Mouse (Mus musculus): ENCODE data around the gene Crocc2.

Gene Crocc2

DNA sequence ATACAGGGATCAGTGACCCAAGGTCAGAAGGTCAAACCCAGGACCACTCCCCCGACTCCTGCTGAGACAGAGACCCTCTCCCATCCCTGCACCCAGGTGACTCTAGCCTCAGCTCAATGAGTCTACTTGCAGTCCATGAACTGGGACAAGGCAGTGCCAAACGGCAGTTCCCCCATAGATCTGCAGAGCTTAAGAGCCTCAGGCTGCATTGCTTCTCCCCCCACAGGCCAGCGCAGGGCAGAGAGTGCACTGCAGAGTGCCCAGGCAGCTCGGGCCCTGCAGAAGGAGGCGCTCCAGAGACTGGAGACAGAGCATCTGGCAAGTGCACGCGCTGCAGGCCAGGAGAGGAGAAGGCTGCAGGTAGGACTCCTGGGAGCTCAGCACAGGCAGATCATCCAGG is 49.0 kb downstream of the Crocc2 start:
- no peak for DNase-seq

GRCm38 (mm10) chr1:93220776-93221175 is 52.3 kb downstream of the Crocc2 start:
- no peak for DNase-seq

DNA sequence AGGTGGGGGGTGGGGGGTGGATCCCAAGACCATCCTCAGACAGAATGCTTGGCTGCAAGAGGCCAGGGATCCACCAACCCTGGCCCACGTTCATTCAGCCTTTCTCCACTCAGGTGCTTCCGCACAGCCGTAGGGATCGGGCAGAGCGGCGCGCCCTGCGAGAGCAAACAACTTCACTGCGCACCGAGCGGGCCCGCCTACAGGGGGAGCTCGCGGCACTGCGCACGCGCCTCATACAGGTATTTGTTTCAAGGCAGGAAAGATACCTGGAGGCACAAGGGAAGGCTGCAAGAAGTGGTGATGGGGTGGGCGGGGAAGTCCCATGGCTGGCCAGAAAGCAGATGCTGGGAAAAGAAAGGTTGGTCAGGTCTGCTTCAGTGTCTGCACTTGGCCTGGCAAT is 55.4 kb downstream of the Crocc2 start:
- DNase-seq, result peak; percentile 77 to 81

DNA sequence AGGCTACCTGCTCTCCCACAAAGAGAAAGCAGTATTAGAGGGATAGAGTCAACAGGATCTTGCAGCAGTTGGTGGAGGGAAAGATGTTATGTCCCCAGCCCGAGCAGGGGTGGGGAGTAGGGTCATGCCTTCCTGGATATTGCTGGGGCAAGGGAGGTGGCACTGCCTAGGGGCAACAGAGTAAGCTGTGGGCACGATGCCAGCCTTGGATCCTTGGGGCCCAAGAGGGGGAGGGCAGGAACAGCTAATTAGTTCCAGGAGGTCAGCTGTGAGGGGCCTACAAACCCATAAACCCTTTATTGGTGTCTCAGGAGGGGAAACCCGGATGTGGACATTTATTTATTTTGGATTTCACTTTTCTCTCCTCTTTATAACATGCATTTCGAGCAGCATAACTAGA is 56.7 kb downstream of the Crocc2 start:
- peak; percentile 62 to 65 for DNase-seq

DNA sequence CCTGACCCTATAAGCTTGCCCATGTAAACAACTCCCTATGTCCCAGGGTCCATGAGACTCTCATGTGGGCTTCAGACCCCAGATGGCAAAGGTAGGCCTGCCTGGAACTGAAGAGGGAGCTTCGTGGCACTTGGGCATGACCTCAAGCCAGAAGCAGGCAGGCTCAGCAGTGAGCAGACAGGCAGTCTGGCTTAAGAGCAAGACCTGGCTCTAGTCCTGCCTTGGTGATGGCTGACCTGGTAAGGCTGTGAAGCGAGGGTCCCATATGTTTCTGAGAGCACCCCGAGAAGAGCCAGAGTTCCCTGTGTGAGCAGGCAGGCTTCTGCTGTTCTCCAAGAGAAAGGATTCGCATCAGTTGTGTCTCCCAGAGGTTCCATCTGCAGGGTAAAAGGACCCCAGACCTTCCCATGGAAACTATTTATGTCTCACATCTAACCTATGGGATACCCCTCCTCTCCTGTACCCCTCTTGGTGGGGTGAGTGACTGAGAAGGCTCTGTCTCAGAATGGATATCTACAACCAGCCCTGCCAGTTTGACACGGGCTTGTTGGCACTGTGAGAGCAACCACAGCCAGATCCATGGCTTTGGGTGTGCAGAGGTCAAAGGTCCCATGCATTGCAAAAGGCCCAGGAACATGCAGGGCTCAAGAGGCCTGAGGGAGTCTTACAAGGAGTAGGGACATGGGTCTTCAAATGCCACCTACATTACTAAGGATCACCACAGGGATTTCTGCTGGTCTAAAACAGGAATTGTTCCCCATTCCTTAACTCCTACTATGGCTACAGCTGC is 57.4 kb downstream of the Crocc2 start:
- DNase-seq, result no peak

- no peak for DNase-seq
Observed at GRCm38 (mm10) chr1:93227303-93227975, 58.9 kb downstream of the Crocc2 start.

DNA sequence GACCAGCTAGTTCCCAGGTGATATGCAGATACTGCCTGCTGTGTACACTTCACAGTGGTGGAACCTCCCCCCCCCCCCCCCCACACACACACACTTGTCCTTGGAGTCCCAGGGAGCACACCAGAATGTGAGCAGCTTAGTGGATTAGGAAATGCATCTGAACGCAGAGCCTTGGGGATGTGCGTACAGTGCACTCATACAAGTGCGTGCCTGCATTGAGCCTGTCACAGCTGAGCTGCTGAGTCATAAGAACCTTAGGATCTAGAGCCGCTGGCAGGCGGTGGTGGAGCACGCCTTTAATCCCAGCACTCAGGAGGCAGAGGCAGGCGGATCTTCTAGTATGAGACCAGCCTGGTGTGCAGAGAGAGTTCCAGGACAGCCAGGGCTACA is 59.4 kb downstream of the Crocc2 start:
- DNase-seq, result no peak

DNA sequence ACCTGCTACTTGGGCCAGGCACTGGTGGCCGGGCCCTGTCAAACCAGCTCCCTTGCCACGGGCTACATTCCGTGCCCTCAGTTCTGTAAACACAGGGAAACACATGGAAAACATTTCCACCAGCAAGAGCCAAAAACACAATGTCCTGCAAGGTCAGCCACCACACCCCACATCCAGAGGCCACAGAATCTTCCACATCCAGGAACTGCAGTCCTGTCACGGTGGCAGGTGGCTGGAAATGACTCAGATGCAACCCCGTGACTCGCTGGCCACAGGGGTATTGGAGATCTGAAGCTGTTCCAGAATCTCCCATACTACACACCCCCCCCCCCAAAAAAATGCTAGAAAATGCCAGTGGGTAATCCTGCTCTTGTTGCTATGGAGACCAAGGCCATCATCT is 60.7 kb downstream of the Crocc2 start:
- no peak for DNase-seq

- no peak for DNase-seq
Observed at GRCm38 (mm10) chr1:93229626-93230025, 61.1 kb downstream of the Crocc2 start.

GRCm38 (mm10) chr1:93235576-93236544 is 67.3 kb downstream of the Crocc2 start, which contains the start of gene Sned1:
Gene Sned1 (plus strand): TSS chr1:93235841.
- DNase-seq, result peak; percentile 93 to 96

DNA sequence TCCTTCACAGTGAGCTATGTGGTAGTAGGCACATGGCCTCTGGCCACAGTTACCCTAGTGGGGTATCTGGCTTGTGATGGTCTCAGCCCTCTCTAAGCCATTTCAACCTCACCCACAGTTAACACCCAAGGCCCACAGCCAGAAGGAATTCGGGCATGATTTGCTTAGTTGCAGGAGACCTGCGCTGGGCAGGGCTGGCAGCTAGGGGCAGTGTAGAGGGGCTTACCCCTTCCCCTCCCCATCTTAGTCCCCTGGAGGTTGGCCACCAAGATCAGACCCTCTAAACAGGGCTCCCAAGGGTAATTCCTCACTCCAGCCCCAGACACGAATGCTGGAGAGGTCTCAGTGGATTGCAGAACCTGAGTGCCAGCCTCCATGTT is 68.0 kb downstream of the Crocc2 start:
- peak; percentile 55 to 69 for DNase-seq

DNA sequence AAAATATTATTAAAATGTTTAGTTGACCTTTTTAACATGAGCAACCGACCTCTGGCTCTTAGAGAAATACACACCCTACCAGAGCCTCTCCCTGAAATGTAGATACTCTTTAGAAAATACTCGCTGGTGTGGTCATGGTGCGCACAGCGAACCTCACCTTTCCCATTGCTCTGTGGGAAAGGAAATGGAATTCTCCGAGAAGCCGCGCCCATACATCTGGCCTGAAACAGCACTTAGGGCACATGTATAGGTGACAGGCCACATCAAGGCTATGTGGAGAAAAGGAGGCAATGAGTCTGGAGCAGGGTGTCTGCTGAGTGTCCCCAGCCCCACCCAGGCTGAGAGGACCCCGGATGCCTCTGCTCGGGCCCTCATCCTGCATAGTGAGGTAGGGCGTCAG is 69.2 kb downstream of the Crocc2 start:
- DNase-seq, result no peak

DNA sequence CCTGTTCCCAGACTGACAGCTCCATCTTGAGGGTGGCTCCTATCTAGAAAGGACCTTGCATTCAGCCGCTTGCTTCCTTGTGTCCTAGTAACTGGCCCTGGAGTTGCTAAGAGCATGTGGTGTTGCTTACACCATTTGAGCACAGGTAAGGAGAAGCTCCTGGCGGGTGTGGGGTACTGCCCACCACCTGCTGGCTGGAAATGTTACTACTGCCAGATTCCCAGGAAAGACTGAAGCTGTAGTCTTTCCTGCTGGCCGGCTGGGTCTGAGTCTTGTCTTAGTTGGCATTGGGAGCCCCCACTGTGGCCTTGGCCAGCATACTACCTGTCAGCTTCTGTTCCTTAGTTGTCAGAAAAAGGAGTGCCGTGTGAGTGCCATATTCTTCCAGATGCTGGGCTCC is 69.7 kb downstream of the Crocc2 start:
- DNase-seq, result peak; percentile 59 to 69

DNA sequence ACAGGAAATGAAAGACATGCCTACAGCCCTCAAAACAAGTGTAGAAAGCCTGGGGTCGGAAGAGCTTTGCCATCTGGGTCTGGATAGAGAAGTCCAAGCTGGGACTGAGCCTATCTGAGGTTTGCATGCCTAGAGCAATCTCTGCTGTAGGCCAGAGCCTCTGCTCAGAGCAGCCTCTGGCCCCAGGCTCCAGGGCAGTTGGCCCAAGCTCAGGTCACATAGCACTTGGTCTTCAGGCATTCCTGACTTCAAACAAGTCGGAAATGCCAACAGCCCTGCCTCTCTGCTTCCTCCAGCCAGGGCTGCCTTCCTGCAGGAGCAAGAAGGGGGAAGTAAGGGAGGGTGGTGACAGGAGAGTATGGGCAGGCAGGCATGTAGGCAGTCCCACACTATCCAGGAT is 77.4 kb downstream of the Crocc2 start:
- peak in 1 of 2 experiments; percentile 25 for DNase-seq

GRCm38 (mm10) chr1:93252586-93252985 is 84.1 kb downstream of the Crocc2 start:
- DNase-seq, result no peak

DNA sequence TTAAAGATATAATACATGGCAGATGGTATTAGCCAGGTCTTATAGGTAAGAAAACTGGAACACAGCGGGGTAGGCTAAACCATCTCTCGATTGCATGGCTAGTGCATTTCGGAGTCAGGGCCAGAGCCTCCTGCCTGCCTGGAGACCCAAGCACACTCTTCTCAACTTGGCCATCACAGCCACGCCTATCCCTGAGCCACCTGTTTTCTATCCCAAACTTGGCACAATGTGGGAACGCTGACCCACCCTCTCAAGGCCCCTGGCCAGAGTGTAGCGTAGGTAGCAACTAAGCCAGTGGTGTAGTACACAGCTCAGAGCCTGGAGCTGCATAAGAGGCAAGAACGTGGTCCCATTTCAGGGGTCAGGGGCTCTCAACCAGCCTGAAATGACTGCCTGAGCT is 87.2 kb downstream of the Crocc2 start:
- no peak for DNase-seq

GRCm38 (mm10) chr1:93257560-93257959 is 89.0 kb downstream of the Crocc2 start:
- DNase-seq, result no peak

GRCm38 (mm10) chr1:93267207-93267606 is 98.7 kb downstream of the Crocc2 start:
- peak; percentile 46 to 47 for DNase-seq

GRCm38 (mm10) chr1:93268246-93268645 is 99.7 kb downstream of the Crocc2 start:
- no peak for DNase-seq

GRCm38 (mm10) chr1:93270516-93271240 is 102.2 kb downstream of the Crocc2 start:
- DNase-seq, result no peak

DNA sequence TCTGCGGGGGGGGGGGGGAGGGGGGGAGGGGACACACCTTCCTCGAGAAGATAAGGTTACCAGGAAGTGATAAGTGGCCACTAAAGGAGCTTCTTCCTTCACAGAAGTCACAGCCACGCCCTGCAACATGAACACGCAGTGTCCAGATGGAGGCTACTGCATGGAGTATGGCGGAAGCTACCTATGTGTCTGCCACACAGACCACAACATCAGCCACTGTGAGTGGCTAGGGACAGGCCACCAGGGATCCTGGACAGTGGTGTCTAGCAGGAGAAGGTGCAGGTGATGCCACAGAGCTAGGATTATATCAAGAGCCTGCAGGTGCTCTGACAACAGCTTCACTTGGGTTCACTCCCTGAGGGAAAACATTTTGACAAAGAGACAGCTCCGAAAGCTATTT is 103.2 kb downstream of the Crocc2 start:
- no peak for DNase-seq

- peak; percentile 80 to 82 for DNase-seq
Observed at GRCm38 (mm10) chr1:93272409-93272821, 103.9 kb downstream of the Crocc2 start.
